Mouse (Mus musculus) liver, embryonic 14.5 days (tissue): ENCODE data around the gene Clmn. TPM values are rescaled to one million over a fixed set of nuclear protein-coding genes. Genes with fewer than 3 reads are reported as not detected.

Experiments
- ATAC-seq: fragments of 200-750 bp; cut with Nextera tagmentation; 2 replicates; pipeline ENCODE4 v1.8.0; 2017; ENCODE audit warnings: moderate number of reproducible peaks, mild to moderate bottlenecking, moderate library complexity; ENCODE audit not compliant: insufficient read depth
- DNase-seq, 3 experiments: peaks; one replicate each; pipeline ENCODE4 v3.0.0-alpha.2; 2012 to 2013; ENCODE audit warnings: low read depth in 3 of 3, low spot score in 3 of 3
- H3K27ac ChIP-seq: fragments of 300-500 bp; sonication (generic); 2 replicates; pipeline ENCODE4 v1.5.1; 2014; ENCODE audit warnings: moderate library complexity, mild to moderate bottlenecking, control low read depth, inconsistent platforms
- H3K27me3 ChIP-seq: fragments of 300-500 bp; sonication (generic); 2 replicates; pipeline ENCODE4 v1.6.1; 2014; ENCODE audit warnings: mild to moderate bottlenecking, low read length, moderate library complexity; ENCODE audit not compliant: control insufficient read depth, insufficient read depth
- H3K36me3 ChIP-seq: fragments of 300-500 bp; sonication (generic); replicated peaks from 2 replicates; pipeline ENCODE4 v1.6.1; 2014; ENCODE audit warnings: low read depth; ENCODE audit not compliant: control insufficient read depth, insufficient read depth
- H3K4me1 ChIP-seq, 2 experiments: fragments of 200-500 bp in 1 of 2; fragments of 300-500 bp in 1 of 2; sonication (generic) in 1 of 2; replicated peaks; 2 replicates each; pipeline ENCODE4 v1.6.1; 2012 to 2014; ENCODE audit warnings: antibody characterized with exemption in 1 of 2, inconsistent platforms in 1 of 2, low read length in 1 of 2; ENCODE audit not compliant: control insufficient read depth in 2 of 2, insufficient read depth in 2 of 2
- H3K4me2 ChIP-seq: fragments of 300-500 bp; sonication (generic); 2 replicates; pipeline ENCODE4 v1.6.1; 2014; ENCODE audit warnings: low read depth, mild to moderate bottlenecking, control low read depth, moderate library complexity
- H3K4me3 ChIP-seq, 2 experiments: fragments of 200-500 bp in 1 of 2; fragments of 300-500 bp in 1 of 2; sonication (generic) in 1 of 2; 2 replicates each; pipeline ENCODE4 v1.5.1; 2012 to 2014; ENCODE audit warnings: low read depth in 2 of 2, low read length in 2 of 2, mild to moderate bottlenecking in 2 of 2, control low read depth in 1 of 2, inconsistent platforms in 1 of 2, moderate library complexity in 1 of 2; ENCODE audit not compliant: insufficient read depth in 1 of 2
- H3K9ac ChIP-seq: fragments of 300-500 bp; sonication (generic); replicated peaks from 2 replicates; pipeline ENCODE4 v1.6.1; 2014; ENCODE audit warnings: mild to moderate bottlenecking, control low read depth, moderate library complexity
- H3K9me3 ChIP-seq: fragments of 300-500 bp; sonication (generic); 2 replicates; pipeline ENCODE4 v1.6.1; 2016; ENCODE audit warnings: low read length, mixed read lengths; ENCODE audit not compliant: control insufficient read depth
- CTCF ChIP-seq: IDR thresholded peaks from 2 replicates; pipeline ENCODE4 v1.5.1; 2016; ENCODE audit warnings: antibody characterized with exemption, low read depth, control low read depth
- EP300 ChIP-seq: IDR thresholded peaks from 2 replicates; pipeline ENCODE4 v1.6.1; 2016; ENCODE audit warnings: antibody characterized with exemption, low read depth
- WGBS: fragments of 180-500 bp; shearing (Covaris S2); extraction: QIAGEN DNeasy Blood & Tissue Kit; methylation state at CpG from one replicate; pipeline ENCODE4 v1.1.7; 2014; ENCODE audit not compliant: insufficient replicate concordance; 5-methylcytosine and 5-hydroxymethylcytosine counted together
- polyA plus RNA-seq, 2 experiments: library from polyadenylated mRNA; depleted of rRNA in 1 of 2; stranded (reverse) in 1 of 2; unstranded in 1 of 2; fragments of >200 nt; fragmentation: Nextera tagmentation in 1 of 2; extraction: Ambion mirVana in 1 of 2; gene quantifications; 2 replicates each; pipeline versions ENCODE4 v1.2.1 to v1.2.3; 2012 to 2014

Clmn gene
- polyA plus RNA-seq, 2 experiments: 0.32 to 0.33 TPM

DNA sequence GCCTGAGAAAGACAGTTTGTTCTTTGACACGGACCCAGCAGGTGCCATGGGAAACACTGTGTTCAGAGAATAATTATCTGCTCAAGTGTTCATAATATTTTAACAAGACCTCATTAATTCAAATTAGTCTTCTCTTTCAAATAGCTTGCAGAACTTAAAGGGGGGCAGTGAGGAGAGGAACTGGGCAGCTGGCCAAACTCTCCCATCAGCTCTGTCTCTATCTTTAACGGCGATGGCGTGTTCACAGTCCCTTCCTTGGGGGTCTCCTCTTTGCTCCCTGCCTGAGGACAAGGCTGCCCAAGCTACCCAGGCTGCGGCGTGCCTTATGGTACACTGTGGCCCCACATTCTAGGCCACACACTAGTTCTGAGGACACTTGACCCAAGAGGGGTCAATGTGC lies 37.2 kb downstream of the Clmn start:
- H3K27ac ChIP-seq: no peak overlapping the region
- peaks cover 26 to 27% of the 10 kb centered on the region in 2 experiments for H3K4me1 ChIP-seq
- no peak for ATAC-seq
- H3K27me3 ChIP-seq: no peaks in the 10 kb centered on the region
- H3K9ac ChIP-seq: no peak overlapping the region
- no peak overlapping the region for H3K4me3 ChIP-seq
- H3K9me3 ChIP-seq: no peaks in the 10 kb centered on the region
- no peak for DNase-seq
- H3K4me2 ChIP-seq: no peak overlapping the region
- 75% methylated on average over 6 of the region's 6 CpGs for WGBS
- TF ChIP-seq EP300 (no peak), CTCF (no peak)
- H3K36me3 ChIP-seq: no peaks in the 10 kb centered on the region

- TF ChIP-seq EP300: no peak
- ATAC-seq (peak; percentile 63), DNase-seq (peak in 1 of 3 experiments; percentile 7)
- Histone ChIP-seq H3K9me3 (no peaks in the 10 kb centered on the region), H3K4me1 (peaks cover 30 to 32% of the 10 kb centered on the region in 2 experiments), H3K4me2 (peak overlapping the region; percentile 57), H3K27me3 (no peaks in the 10 kb centered on the region), H3K9ac (peak overlapping the region; percentile 2), H3K27ac (peak overlapping the region; percentile 91), H3K4me3 (no peak overlapping the region), H3K36me3 (no peaks in the 10 kb centered on the region)
- 16% methylated on average over 6 of the region's 6 CpGs for WGBS
Measured at GRCm38 (mm10) chr12:104824907-104825267, 40.0 kb downstream of the Clmn start.

DNA sequence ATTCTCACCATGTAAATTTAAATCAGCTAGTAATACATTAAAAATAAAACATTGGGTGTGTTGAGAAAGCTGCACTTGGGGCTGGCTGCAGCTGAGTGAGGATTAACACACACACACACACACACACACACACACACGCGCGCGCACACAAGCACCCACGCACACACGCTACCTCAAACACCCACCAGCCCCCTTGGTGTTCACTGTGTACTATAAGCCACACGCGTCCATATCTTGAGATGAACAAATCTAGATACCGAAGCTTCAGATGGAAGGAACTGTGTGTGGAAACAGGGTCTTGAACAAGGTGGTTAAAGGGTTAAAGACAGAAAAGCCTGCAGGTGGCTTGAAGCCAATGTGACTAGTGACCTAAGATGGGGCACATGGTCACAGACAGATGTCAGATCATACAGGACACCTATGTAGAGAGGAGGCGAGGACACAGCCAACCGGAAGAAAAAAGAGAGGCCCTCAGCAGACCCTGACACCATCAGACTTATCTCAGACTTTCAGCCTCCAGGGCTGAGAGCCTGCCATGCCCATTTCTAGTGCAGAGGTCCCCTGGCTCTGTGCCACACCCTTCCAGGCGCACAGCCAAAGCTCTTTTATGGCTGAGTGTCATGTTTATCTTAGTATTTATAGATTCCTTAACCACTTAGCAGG lies 40.5 kb downstream of the Clmn start:
- no peaks in the 10 kb centered on the region for H3K36me3 ChIP-seq
- no peak for TF ChIP-seq CTCF
- peak; percentile 75 for TF ChIP-seq EP300
- H3K4me1 ChIP-seq: peaks cover 30 to 32% of the 10 kb centered on the region in 2 experiments
- WGBS: 32% methylated on average over 12 of the region's 12 CpGs
- ATAC-seq (peak; percentile 98), DNase-seq (peak; percentile 77 to 80 (median 79))
- no peaks in the 10 kb centered on the region for H3K27me3 ChIP-seq
- H3K27ac ChIP-seq: peak overlapping the region; percentile 91
- peak overlapping the region; percentile 2 for H3K9ac ChIP-seq
- H3K4me2 ChIP-seq: peak overlapping the region; percentile 57
- H3K9me3 ChIP-seq: no peaks in the 10 kb centered on the region
- H3K4me3 ChIP-seq: no peak overlapping the region

DNA sequence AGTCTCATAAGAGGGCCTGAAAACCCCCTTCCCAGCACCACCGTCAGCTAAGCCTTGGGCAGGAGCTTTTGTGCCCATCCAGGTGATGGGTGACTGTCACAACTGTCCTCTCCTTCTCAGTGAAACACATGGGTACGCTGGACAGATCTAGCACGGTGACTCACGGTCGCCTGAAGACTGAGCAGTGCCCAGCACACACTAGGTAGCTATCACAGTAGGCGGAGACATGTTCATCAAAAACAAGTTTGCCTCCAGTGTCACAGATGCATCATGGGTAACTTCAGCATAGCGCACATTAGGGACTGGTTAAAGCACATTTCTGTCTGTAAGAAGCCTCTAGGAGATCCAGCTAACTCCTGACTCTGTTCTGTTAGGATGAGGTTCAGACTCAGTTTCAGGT lies 41.2 kb downstream of the Clmn start:
- Histone ChIP-seq H3K9me3 (no peaks in the 10 kb centered on the region), H3K4me3 (no peak overlapping the region), H3K27ac (peak overlapping the region; percentile 91), H3K27me3 (no peaks in the 10 kb centered on the region), H3K4me2 (peak overlapping the region; percentile 57), H3K36me3 (no peaks in the 10 kb centered on the region), H3K4me1 (peaks cover 30 to 32% of the 10 kb centered on the region in 2 experiments), H3K9ac (no peak overlapping the region; the same call in none of the 2 replicates)
- DNase-seq (no peak), ATAC-seq (no peak)
- WGBS: 83% methylated on average over 7 of the region's 7 CpGs
- TF ChIP-seq CTCF (no peak), EP300 (no peak)

DNA sequence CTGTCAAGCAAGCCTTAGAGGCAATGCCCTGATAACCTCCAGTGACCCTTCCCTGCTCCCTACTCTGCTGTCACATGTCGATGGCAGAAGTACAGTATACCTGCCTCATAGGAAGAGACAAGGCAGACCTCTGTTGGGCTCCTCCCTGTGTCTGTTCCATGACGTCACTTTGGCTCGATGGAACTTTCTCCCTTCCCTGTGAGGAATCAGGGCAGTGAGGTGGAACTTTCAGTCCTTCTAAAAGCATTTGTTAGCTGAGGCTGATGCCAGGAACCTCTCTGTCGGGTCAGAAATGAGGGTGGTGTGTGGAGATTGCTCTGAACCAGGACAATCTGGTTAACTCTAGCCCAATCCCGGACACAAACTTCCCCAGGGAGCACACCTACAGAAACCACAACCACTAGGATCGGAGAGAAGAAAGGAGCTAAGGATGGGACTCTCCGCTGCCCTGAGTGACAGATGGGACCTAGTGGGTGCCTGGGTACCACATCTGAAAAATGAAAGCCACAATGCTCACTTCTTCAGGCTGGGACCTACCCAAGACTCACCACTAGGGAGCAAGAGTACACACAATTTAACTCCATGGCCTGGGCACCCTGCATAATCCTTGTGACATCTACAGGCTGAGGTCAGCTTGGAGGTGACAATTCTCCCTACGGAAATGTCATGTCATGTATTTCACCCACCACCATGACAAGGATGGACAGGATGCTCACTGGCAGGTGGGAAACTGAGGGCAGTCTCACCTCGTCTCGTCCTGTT lies 41.9 kb downstream of the Clmn start:
- Histone ChIP-seq H3K4me1 (peaks cover 30 to 32% of the 10 kb centered on the region in 2 experiments), H3K4me3 (no peak overlapping the region), H3K27me3 (no peaks in the 10 kb centered on the region), H3K4me2 (no peak overlapping the region), H3K27ac (peak overlapping the region; percentile 2; the same call in 1 of the 2 replicates), H3K36me3 (no peaks in the 10 kb centered on the region), H3K9me3 (no peaks in the 10 kb centered on the region), H3K9ac (no peak overlapping the region)
- no peak for ATAC-seq
- no peak for DNase-seq
- whole genome bisulfite sequencing: 78% methylated on average over 10 of the region's 10 CpGs
- TF ChIP-seq EP300 (no peak), CTCF (peak; percentile 61)
